Mouse (Mus musculus) intestine, embryonic 14.5 days (tissue): ENCODE data around the gene AC109138.7. TPM values are rescaled to one million over a fixed set of nuclear protein-coding genes. Genes with fewer than 3 reads are reported as not detected.

Experiments used
- ATAC-seq: fragments of 200-750 bp; cut with Nextera tagmentation; replicated peaks from 2 replicates; pipeline ENCODE4 v1.8.0; 2017; ENCODE audit warnings: low read depth, moderate number of reproducible peaks, moderate TSS enrichment, moderate library complexity; ENCODE audit not compliant: low FRiP score, low TSS enrichment
- DNase-seq: peaks from one replicate; pipeline ENCODE4 v3.0.0-alpha.2; 2018; ENCODE audit warnings: low spot score
- H3K27ac ChIP-seq: fragments of 300-500 bp; sonication (generic); 2 replicates; pipeline ENCODE4 v1.5.1; 2014; ENCODE audit warnings: low read depth, mild to moderate bottlenecking, control low read depth
- H3K27me3 ChIP-seq: fragments of 300-500 bp; sonication (generic); replicated peaks from 2 replicates; pipeline ENCODE4 v1.6.1; 2014; ENCODE audit warnings: low read length, control low read depth; ENCODE audit not compliant: control insufficient read depth, insufficient read depth
- H3K36me3 ChIP-seq: fragments of 300-500 bp; sonication (generic); 2 replicates; pipeline ENCODE4 v1.6.1; 2014; ENCODE audit warnings: low read length, control low read depth; ENCODE audit not compliant: control insufficient read depth, insufficient read depth
- H3K4me1 ChIP-seq: fragments of 300-500 bp; sonication (generic); replicated peaks from 2 replicates; pipeline ENCODE4 v1.6.1; 2014; ENCODE audit warnings: low read length, control low read depth, mixed read lengths; ENCODE audit not compliant: control insufficient read depth, insufficient read depth
- H3K4me2 ChIP-seq: fragments of 300-500 bp; sonication (generic); 2 replicates; pipeline ENCODE4 v1.6.1; 2014; ENCODE audit warnings: low read length
- H3K4me3 ChIP-seq: fragments of 300-500 bp; sonication (generic); 2 replicates; pipeline ENCODE4 v1.5.1; 2014; ENCODE audit warnings: low read depth, low read length, control low read depth, mixed read lengths
- H3K9ac ChIP-seq: fragments of 300-500 bp; sonication (generic); 2 replicates; pipeline ENCODE4 v1.6.1; 2014; ENCODE audit warnings: mild to moderate bottlenecking, low read length
- H3K9me3 ChIP-seq: fragments of 300-500 bp; sonication (generic); 2 replicates; pipeline ENCODE4 v1.6.1; 2016; ENCODE audit warnings: low read length, control low read depth; ENCODE audit not compliant: control insufficient read depth
- WGBS: fragments of 180-500 bp; shearing (Covaris S2); extraction: QIAGEN DNeasy Blood & Tissue Kit; methylation state at CpG from one replicate; pipeline ENCODE4 v1.1.7; 2014; 5-methylcytosine and 5-hydroxymethylcytosine counted together
- polyA plus RNA-seq: library from polyadenylated mRNA; unstranded; fragments of >200 nt; fragmentation: Nextera tagmentation; extraction: Ambion mirVana; gene quantifications from 2 replicates; pipeline ENCODE4 v1.2.1, GENCODE M21; 2014

The AC109138.7 gene
- polyA plus RNA-seq, 1 experiment from 2014 or later: not detected

GRCm38 (mm10) chr19:4172925-4173324, 41.2 kb upstream of the AC109138.7 start:
- Histone ChIP-seq H3K27ac (no peak overlapping the region), H3K4me3 (no peak overlapping the region), H3K9me3 (no peaks in the 10 kb centered on the region), H3K4me2 (no peak overlapping the region), H3K4me1 (peaks cover 16% of the 10 kb centered on the region), H3K36me3 (no peaks in the 10 kb centered on the region), H3K27me3 (no peaks in the 10 kb centered on the region), H3K9ac (no peak overlapping the region)
- DNase-seq: no peak
- no peak for ATAC-seq
- 64% methylated on average over 11 of the region's 11 CpGs for WGBS

DNA sequence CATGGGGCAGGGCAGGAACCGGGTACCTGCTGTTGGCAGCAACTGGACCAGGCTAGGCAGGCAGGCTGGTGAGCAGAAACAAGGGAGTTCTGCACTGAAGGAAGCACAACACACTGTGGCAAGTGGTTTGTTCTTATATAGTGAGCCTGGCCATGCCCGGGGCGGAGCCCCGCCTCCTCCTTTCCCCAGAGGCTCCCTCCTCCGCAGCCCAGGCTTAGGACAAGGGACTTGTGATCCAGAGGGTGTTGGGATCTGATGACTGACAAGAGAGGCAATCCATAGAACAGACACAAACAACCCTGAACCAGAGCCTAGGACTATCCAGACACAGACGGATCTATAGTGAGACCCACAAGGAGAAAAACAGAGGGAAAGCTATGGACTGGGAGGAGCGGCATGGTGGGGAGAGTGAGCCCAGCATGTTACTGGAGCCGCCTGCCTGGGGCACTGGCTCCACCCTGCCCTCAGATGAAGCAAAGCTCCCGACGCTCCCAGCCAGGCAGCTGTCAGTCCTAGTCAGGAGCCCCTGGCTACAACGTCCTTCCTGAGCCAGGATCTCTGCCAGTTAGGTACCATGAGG, 38.7 kb upstream of the AC109138.7 start, which contains the start of gene Carns1:
Gene Carns1 (minus strand): TSS at position 112 of the 580 bp plus-strand sequence.
- no peaks in the 10 kb centered on the region for H3K36me3 ChIP-seq
- H3K4me3 ChIP-seq: peak within 1 kb of the TSS; percentile 19; the same call in 1 of the 2 replicates
- DNase-seq (peak; percentile 60), ATAC-seq (peak; percentile 45)
- H3K27me3 ChIP-seq: no peaks in the 10 kb centered on the region
- H3K27ac ChIP-seq: no peak within 1 kb of the TSS
- peak within 1 kb of the TSS; percentile 53 for H3K4me2 ChIP-seq
- H3K9ac ChIP-seq: peak within 1 kb of the TSS; percentile 40
- peaks cover 10% of the 10 kb centered on the region for H3K4me1 ChIP-seq
- 3% methylated on average over 11 of the region's 11 CpGs for WGBS
- H3K9me3 ChIP-seq: no peaks in the 10 kb centered on the region

- Histone ChIP-seq H3K4me1 (peaks cover 25% of the 10 kb centered on the region), H3K9ac (no peak overlapping the region), H3K36me3 (no peaks in the 10 kb centered on the region), H3K27ac (no peak overlapping the region), H3K9me3 (no peaks in the 10 kb centered on the region), H3K27me3 (no peaks in the 10 kb centered on the region), H3K4me2 (no peak overlapping the region), H3K4me3 (no peak overlapping the region)
- no peak for ATAC-seq
- no peak for DNase-seq
- WGBS: 89% methylated on average over 7 of the region's 7 CpGs
These were observed 33.7 kb upstream of the AC109138.7 start for GRCm38 (mm10) chr19:4180411-4180810.

GRCm38 (mm10) chr19:4181892-4182291, 32.3 kb upstream of the AC109138.7 start:
- Histone ChIP-seq H3K4me1 (peaks cover 22% of the 10 kb centered on the region), H3K36me3 (no peaks in the 10 kb centered on the region), H3K4me3 (no peak overlapping the region), H3K9me3 (no peaks in the 10 kb centered on the region), H3K4me2 (no peak overlapping the region), H3K27me3 (no peaks in the 10 kb centered on the region), H3K27ac (no peak overlapping the region), H3K9ac (no peak overlapping the region)
- peak; percentile 47; the same call in 1 of the 2 replicates for ATAC-seq
- 22% methylated on average over 3 of the region's 3 CpGs for WGBS
- peak; percentile 65 for DNase-seq

DNA sequence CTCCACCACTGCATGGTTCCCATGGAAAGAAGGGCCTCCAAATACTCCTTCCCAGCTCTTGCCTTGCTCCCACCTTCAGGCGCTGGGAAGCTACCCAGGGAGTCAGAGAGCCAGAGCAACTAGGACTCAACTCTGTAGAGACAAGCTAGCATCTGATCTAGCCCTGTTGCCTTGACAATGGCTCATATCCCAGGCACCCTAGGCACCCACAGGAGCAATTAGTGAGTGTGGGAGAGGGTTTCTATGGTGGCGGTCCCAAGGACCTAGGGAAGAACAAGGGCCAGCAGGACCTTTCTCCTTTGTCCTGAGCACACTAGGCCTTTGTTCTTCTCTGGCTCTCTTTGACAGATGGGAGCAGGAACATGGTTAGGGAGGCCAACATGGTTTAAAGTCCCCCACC, 30.5 kb upstream of the AC109138.7 start:
- Histone ChIP-seq H3K4me2 (no peak overlapping the region), H3K4me3 (no peak overlapping the region), H3K4me1 (peaks cover 22% of the 10 kb centered on the region), H3K9ac (no peak overlapping the region), H3K9me3 (no peaks in the 10 kb centered on the region), H3K36me3 (no peaks in the 10 kb centered on the region), H3K27me3 (no peaks in the 10 kb centered on the region), H3K27ac (no peak overlapping the region)
- 85% methylated on average over 2 of the region's 2 CpGs for WGBS
- ATAC-seq: no peak
- no peak for DNase-seq

DNA sequence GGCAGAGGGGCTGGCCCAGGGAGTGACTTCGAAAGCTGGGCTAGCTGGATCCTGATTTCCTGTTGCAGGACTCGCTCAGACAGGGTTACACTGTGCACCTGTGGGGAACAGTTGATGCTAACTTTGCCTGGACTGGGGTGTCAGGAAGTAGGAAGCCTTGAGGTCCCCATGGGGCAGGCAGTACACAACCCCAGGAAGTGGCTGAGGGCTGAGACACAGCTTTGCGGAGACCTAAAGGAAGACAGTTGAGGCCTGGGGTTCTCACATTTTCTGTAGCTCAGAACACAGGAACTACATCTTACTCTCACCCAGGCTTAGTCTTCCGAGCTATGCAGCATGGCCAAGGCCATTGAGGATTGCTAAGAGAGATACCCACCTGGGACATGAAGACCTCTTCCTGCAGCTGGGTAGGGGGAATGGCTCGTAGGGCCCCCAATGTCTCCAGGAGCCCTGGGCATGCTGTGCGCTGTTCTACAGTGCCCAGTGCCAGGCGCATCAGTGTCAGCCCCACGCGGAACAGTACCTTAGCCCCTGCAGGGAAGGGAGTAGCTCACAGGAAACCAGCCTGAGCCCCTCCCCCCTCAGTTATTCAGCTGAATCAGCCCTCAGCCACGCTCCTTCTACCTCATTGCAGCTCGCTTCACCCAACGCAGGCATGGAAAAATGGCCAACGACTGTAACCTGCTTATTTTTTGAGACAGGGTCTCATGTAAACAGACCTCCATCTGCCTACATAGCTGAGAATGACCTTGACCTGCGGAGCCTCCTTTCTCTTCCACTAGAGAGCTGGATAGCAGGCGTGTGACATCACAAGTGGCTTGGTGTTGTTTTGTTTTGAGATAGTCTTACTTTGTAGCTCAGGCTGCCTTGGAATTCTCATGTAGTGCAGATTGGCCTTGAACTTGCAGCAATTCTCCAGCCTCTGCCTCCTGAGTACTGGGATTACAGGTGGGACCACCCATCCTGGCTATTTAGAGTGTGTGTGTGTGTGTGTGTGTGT, 28.9 kb upstream of the AC109138.7 start:
- Histone ChIP-seq H3K4me3 (no peak overlapping the region), H3K9ac (no peak overlapping the region), H3K4me1 (peaks cover 22% of the 10 kb centered on the region), H3K4me2 (no peak overlapping the region), H3K9me3 (no peaks in the 10 kb centered on the region), H3K36me3 (no peaks in the 10 kb centered on the region), H3K27ac (peak overlapping the region; percentile 27; the same call in 1 of the 2 replicates), H3K27me3 (no peaks in the 10 kb centered on the region)
- ATAC-seq (no peak), DNase-seq (no peak)
- 49% methylated on average over 15 of the region's 15 CpGs for WGBS

GRCm38 (mm10) chr19:4187303-4187702, 26.9 kb upstream of the AC109138.7 start:
- H3K9me3 ChIP-seq: no peaks in the 10 kb centered on the region
- no peak overlapping the region for H3K9ac ChIP-seq
- no peak for DNase-seq
- H3K4me2 ChIP-seq: no peak overlapping the region
- ATAC-seq: no peak
- 74% methylated on average over 3 of the region's 3 CpGs for WGBS
- H3K36me3 ChIP-seq: no peaks in the 10 kb centered on the region
- H3K27ac ChIP-seq: no peak overlapping the region
- peaks cover 20% of the 10 kb centered on the region for H3K4me1 ChIP-seq
- H3K4me3 ChIP-seq: no peak overlapping the region
- no peaks in the 10 kb centered on the region for H3K27me3 ChIP-seq

GRCm38 (mm10) chr19:4189051-4189620, 25.0 kb upstream of the AC109138.7 start:
- DNase-seq (no peak), ATAC-seq (no peak)
- Histone ChIP-seq H3K27me3 (no peaks in the 10 kb centered on the region), H3K9me3 (no peaks in the 10 kb centered on the region), H3K4me3 (no peak overlapping the region), H3K27ac (no peak overlapping the region), H3K9ac (no peak overlapping the region), H3K4me2 (no peak overlapping the region), H3K36me3 (peaks cover 12% of the 10 kb centered on the region), H3K4me1 (peaks cover 27% of the 10 kb centered on the region)
- 90% methylated on average over 12 of the region's 12 CpGs for WGBS
